Mouse (Mus musculus) liver, embryonic 14.5 days (tissue): ENCODE measurements around the gene Klk1b21. TPM values are rescaled to one million over a fixed set of nuclear protein-coding genes. Genes with fewer than 3 reads are reported as not detected.
"Not testable (repeated sequence)": the region's sequence is repeated elsewhere in the genome, so short reads cannot be mapped to it uniquely, and the experiment has no call there.

Experiments used
- ATAC-seq: fragments of 200-750 bp; cut with Nextera tagmentation; 2 replicates; pipeline ENCODE4 v1.8.0; 2017; ENCODE audit warnings: moderate number of reproducible peaks, mild to moderate bottlenecking, moderate library complexity; ENCODE audit not compliant: insufficient read depth
- DNase-seq, 3 experiments: peaks; one replicate each; pipeline ENCODE4 v3.0.0-alpha.2; 2012 to 2013; ENCODE audit warnings: low read depth in 3 of 3, low spot score in 3 of 3
- H3K27ac ChIP-seq: fragments of 300-500 bp; sonication (generic); 2 replicates; pipeline ENCODE4 v1.5.1; 2014; ENCODE audit warnings: moderate library complexity, mild to moderate bottlenecking, control low read depth, inconsistent platforms
- H3K27me3 ChIP-seq: fragments of 300-500 bp; sonication (generic); 2 replicates; pipeline ENCODE4 v1.6.1; 2014; ENCODE audit warnings: mild to moderate bottlenecking, low read length, moderate library complexity; ENCODE audit not compliant: control insufficient read depth, insufficient read depth
- H3K36me3 ChIP-seq: fragments of 300-500 bp; sonication (generic); replicated peaks from 2 replicates; pipeline ENCODE4 v1.6.1; 2014; ENCODE audit warnings: low read depth; ENCODE audit not compliant: control insufficient read depth, insufficient read depth
- H3K4me1 ChIP-seq, 2 experiments: fragments of 200-500 bp in 1 of 2; fragments of 300-500 bp in 1 of 2; sonication (generic) in 1 of 2; replicated peaks; 2 replicates each; pipeline ENCODE4 v1.6.1; 2012 to 2014; ENCODE audit warnings: antibody characterized with exemption in 1 of 2, inconsistent platforms in 1 of 2, low read length in 1 of 2; ENCODE audit not compliant: control insufficient read depth in 2 of 2, insufficient read depth in 2 of 2
- H3K4me2 ChIP-seq: fragments of 300-500 bp; sonication (generic); 2 replicates; pipeline ENCODE4 v1.6.1; 2014; ENCODE audit warnings: low read depth, mild to moderate bottlenecking, control low read depth, moderate library complexity
- H3K4me3 ChIP-seq, 2 experiments: fragments of 200-500 bp in 1 of 2; fragments of 300-500 bp in 1 of 2; sonication (generic) in 1 of 2; 2 replicates each; pipeline ENCODE4 v1.5.1; 2012 to 2014; ENCODE audit warnings: low read depth in 2 of 2, low read length in 2 of 2, mild to moderate bottlenecking in 2 of 2, control low read depth in 1 of 2, inconsistent platforms in 1 of 2, moderate library complexity in 1 of 2; ENCODE audit not compliant: insufficient read depth in 1 of 2
- H3K9ac ChIP-seq: fragments of 300-500 bp; sonication (generic); replicated peaks from 2 replicates; pipeline ENCODE4 v1.6.1; 2014; ENCODE audit warnings: mild to moderate bottlenecking, control low read depth, moderate library complexity
- H3K9me3 ChIP-seq: fragments of 300-500 bp; sonication (generic); 2 replicates; pipeline ENCODE4 v1.6.1; 2016; ENCODE audit warnings: low read length, mixed read lengths; ENCODE audit not compliant: control insufficient read depth
- CTCF ChIP-seq: IDR thresholded peaks from 2 replicates; pipeline ENCODE4 v1.5.1; 2016; ENCODE audit warnings: antibody characterized with exemption, low read depth, control low read depth
- EP300 ChIP-seq: IDR thresholded peaks from 2 replicates; pipeline ENCODE4 v1.6.1; 2016; ENCODE audit warnings: antibody characterized with exemption, low read depth
- WGBS: fragments of 180-500 bp; shearing (Covaris S2); extraction: QIAGEN DNeasy Blood & Tissue Kit; methylation state at CpG from one replicate; pipeline ENCODE4 v1.1.7; 2014; ENCODE audit not compliant: insufficient replicate concordance; 5-methylcytosine and 5-hydroxymethylcytosine counted together
- polyA plus RNA-seq, 2 experiments: library from polyadenylated mRNA; depleted of rRNA in 1 of 2; stranded (reverse) in 1 of 2; unstranded in 1 of 2; fragments of >200 nt; fragmentation: Nextera tagmentation in 1 of 2; extraction: Ambion mirVana in 1 of 2; gene quantifications; 2 replicates each; pipeline versions ENCODE4 v1.2.1 to v1.2.3; 2012 to 2014

Gene Klk1b21
- polyA plus RNA-seq (2012; rRNA removed) (not detected in 2 replicates), polyA plus RNA-seq (2014; fragmentation: Nextera tagmentation; extraction: Ambion mirVana) (not detected in 2 replicates)

GRCm38 (mm10) chr7:44102028-44102427 is at the start of gene Klk1b21:
Gene Klk1b21, plus strand, starts transcription at chr7:44102328.
- H3K4me2 ChIP-seq, H3K27me3 ChIP-seq, H3K4me1 ChIP-seq, H3K4me3 ChIP-seq, ATAC-seq, H3K9ac ChIP-seq, H3K36me3 ChIP-seq, H3K27ac ChIP-seq, DNase-seq, H3K9me3 ChIP-seq: not testable (repeated sequence)
- WGBS: 68% methylated on average over 3 of the region's 3 CpGs

- Histone ChIP-seq H3K4me3 (no peak overlapping the region), H3K9ac (no peak overlapping the region), H3K27me3 (no peaks in the 10 kb centered on the region), H3K4me1 (no peaks in the 10 kb centered on the region), H3K9me3 (no peaks in the 10 kb centered on the region), H3K4me2 (no peak overlapping the region), H3K36me3 (no peaks in the 10 kb centered on the region), H3K27ac (no peak overlapping the region)
- WGBS: 32% methylated on average over 2 of the region's 2 CpGs
- TF ChIP-seq CTCF (no peak), EP300 (no peak)
- ATAC-seq (no peak), DNase-seq (no peak)
Measured at GRCm38 (mm10) chr7:44072117-44072516, 30.0 kb upstream of the Klk1b21 start.

DNA sequence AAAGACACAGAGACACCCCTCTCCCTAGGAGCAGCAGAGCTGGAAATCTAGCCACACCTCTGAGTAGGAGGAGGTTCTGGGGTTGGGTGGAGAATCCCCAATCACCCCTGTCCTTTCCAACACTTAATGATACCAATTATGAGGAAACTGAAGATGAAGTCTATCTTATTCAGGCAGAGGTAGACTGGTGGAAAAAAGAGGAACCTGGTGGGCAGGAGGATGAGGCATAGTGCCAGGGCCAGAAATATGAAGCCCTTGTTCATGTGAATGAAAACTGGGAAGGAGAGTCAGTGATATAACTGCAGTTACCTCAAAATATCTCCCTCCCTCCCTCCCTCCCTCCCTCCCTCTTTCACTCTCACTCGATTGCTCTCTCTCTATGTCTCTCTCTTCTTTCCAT is 24.4 kb upstream of the Klk1b21 start:
- ATAC-seq: no peak
- H3K36me3 ChIP-seq: no peaks in the 10 kb centered on the region
- H3K9me3 ChIP-seq: no peaks in the 10 kb centered on the region
- H3K4me3 ChIP-seq: no peak overlapping the region
- no peak for TF ChIP-seq EP300
- TF ChIP-seq CTCF: no peak
- no peak overlapping the region for H3K4me2 ChIP-seq
- H3K27ac ChIP-seq: no peak overlapping the region
- DNase-seq: no peak
- no peaks in the 10 kb centered on the region for H3K27me3 ChIP-seq
- 64% methylated on average over 1 of the region's 1 CpGs for WGBS
- no peak overlapping the region for H3K9ac ChIP-seq
- H3K4me1 ChIP-seq: no peaks in the 10 kb centered on the region

- no peak overlapping the region for H3K4me3 ChIP-seq
- 53% methylated on average over 1 of the region's 1 CpGs for WGBS
- H3K9ac ChIP-seq: no peak overlapping the region
- H3K4me2 ChIP-seq: no peak overlapping the region
- H3K36me3 ChIP-seq: no peaks in the 10 kb centered on the region
- H3K27ac ChIP-seq: no peak overlapping the region
- ATAC-seq: no peak
- DNase-seq: no peak
- H3K4me1 ChIP-seq: no peaks in the 10 kb centered on the region
- H3K9me3 ChIP-seq: no peaks in the 10 kb centered on the region
- TF ChIP-seq EP300: no peak
- no peak for TF ChIP-seq CTCF
- H3K27me3 ChIP-seq: no peaks in the 10 kb centered on the region
Measured at GRCm38 (mm10) chr7:44096111-44096510, 6.0 kb upstream of the Klk1b21 start.

GRCm38 (mm10) chr7:44112373-44112772 is 10.2 kb downstream of the Klk1b21 start, which contains the start of gene Klk1b22:
Gene Klk1b22, plus strand, starts transcription at chr7:44112673.
- Histone ChIP-seq H3K9me3 (no peaks in the 10 kb centered on the region), H3K4me3 (no peak within 1 kb of the TSS), H3K4me2 (no peak within 1 kb of the TSS), H3K4me1 (no peaks in the 10 kb centered on the region), H3K9ac (no peak within 1 kb of the TSS), H3K36me3 (no peaks in the 10 kb centered on the region), H3K27me3 (no peaks in the 10 kb centered on the region), H3K27ac (no peak within 1 kb of the TSS)
- ATAC-seq (no peak), DNase-seq (no peak)
- 35% methylated on average over 4 of the region's 4 CpGs for WGBS
- TF ChIP-seq CTCF (no peak), EP300 (no peak)

GRCm38 (mm10) chr7:44123445-44123844 is 21.3 kb downstream of the Klk1b21 start:
- TF ChIP-seq EP300 (no peak), CTCF (no peak)
- H3K27ac ChIP-seq: no peak overlapping the region
- 68% methylated on average over 6 of the region's 6 CpGs for WGBS

More at GRCm38 (mm10) chr7:44123445-44123844, 21.3 kb downstream of the Klk1b21 start:
- Histone ChIP-seq H3K4me3 (no peak overlapping the region), H3K27me3 (no peaks in the 10 kb centered on the region), H3K4me1 (no peaks in the 10 kb centered on the region), H3K9ac (no peak overlapping the region), H3K9me3 (no peaks in the 10 kb centered on the region), H3K4me2 (no peak overlapping the region), H3K36me3 (no peaks in the 10 kb centered on the region)
- DNase-seq (no peak), ATAC-seq (no peak)
